Mouse (Mus musculus) ES-Bruce4 (cell line): ENCODE data around the gene Tax1bp1.

ENCODE experiments used
- CTCF ChIP-seq: IDR thresholded peaks from one replicate; pipeline ENCODE4 v1.8.1; 2011; ENCODE audit warnings: low read depth, low read length
- EP300 ChIP-seq: IDR thresholded peaks from 2 replicates; pipeline ENCODE4 v1.6.1; 2011; ENCODE audit warnings: low read depth, low read length; ENCODE audit not compliant: insufficient read depth

DNA sequence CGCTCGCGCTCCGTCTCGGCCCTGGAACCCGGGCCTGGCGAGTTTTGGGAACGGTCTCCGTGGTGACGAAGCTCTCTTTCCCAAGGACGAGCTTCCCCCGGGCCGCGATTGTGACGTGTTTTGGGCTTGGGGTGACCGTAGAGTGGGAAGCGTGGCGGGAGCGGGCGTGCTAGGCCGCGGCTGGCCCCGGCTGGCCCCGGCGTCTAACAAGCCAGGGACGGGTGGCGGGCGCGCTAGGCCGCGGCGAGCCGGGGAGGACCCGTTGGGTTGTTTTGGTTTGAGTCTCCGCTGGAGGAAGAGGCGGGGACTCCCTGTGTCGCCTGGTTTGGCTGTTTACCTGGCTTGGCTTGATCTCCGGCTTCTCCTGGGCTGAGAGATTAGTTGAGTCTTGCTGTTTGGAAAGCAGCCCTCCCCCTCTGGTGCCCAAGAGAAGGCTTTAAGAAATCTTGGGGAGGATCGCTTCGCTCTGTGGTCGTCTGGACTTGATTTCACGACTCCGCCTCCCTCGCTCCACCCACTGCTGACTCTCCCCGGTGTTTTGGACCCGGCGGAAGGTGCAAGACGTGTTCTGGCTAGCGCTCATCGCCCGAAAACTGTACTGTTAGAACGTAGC, 474 bp downstream of the Tax1bp1 start:
- TF ChIP-seq EP300 (no peak), CTCF (no peak)
